Mouse (Mus musculus) small intestine, adult 2 months (tissue): ENCODE measurements around the gene Lypd4. TPM values are rescaled to one million over a fixed set of nuclear protein-coding genes. Genes with fewer than 3 reads are reported as not detected.
"Not testable (repeated sequence)": the region's sequence is repeated elsewhere in the genome, so short reads cannot be mapped to it uniquely, and the experiment has no call there.

Source experiments
- H3K27ac ChIP-seq: fragments of 200-500 bp; 2 replicates; pipeline ENCODE4 v1.5.1; 2012; ENCODE audit warnings: low read depth, low read length, control low read depth, inconsistent platforms; ENCODE audit not compliant: insufficient read depth
- H3K27me3 ChIP-seq: fragments of 200-500 bp; 2 replicates; pipeline ENCODE4 v1.6.1; 2012; ENCODE audit warnings: mild to moderate bottlenecking, moderate library complexity, low read length, inconsistent platforms; ENCODE audit not compliant: control insufficient read depth, insufficient read depth
- H3K36me3 ChIP-seq: fragments of 200-500 bp; 2 replicates; pipeline ENCODE4 v1.6.1; 2012; ENCODE audit warnings: mild to moderate bottlenecking, low read length, control low read depth, inconsistent platforms; ENCODE audit not compliant: control insufficient read depth, insufficient read depth
- H3K4me1 ChIP-seq: fragments of 200-500 bp; 2 replicates; pipeline ENCODE4 v1.6.1; 2012; ENCODE audit warnings: low read length, inconsistent platforms, mixed read lengths; ENCODE audit not compliant: control insufficient read depth, insufficient read depth, insufficient read length
- H3K4me3 ChIP-seq: fragments of 200-500 bp; 2 replicates; pipeline ENCODE4 v1.5.1; 2012; ENCODE audit warnings: low read depth, mild to moderate bottlenecking, control low read depth, inconsistent platforms, low read length, moderate library complexity
- CTCF ChIP-seq: fragments of 200-500 bp; IDR thresholded peaks from 2 replicates; pipeline ENCODE4 v1.5.1; 2012; ENCODE audit warnings: low read depth, mild to moderate bottlenecking, control low read depth, inconsistent platforms, low read length, moderate library complexity, mixed read lengths; ENCODE audit not compliant: insufficient replicate concordance, insufficient read length; ENCODE audit errors: extremely low read depth
- POLR2A ChIP-seq: fragments of 200-500 bp; IDR thresholded peaks from 2 replicates; pipeline ENCODE4 v1.6.1; 2012; ENCODE audit warnings: low read depth, mild to moderate bottlenecking, control low read depth, inconsistent platforms, low read length, moderate library complexity
- WGBS: fragments of 180-500 bp; shearing (Covaris S2); methylation state at CpG from one replicate; pipeline ENCODE4 v1.1.7; 2018; 5-methylcytosine and 5-hydroxymethylcytosine counted together
- polyA plus RNA-seq: library from polyadenylated mRNA; depleted of rRNA; stranded (reverse); fragments of >200 nt; gene quantifications from 2 replicates; pipeline ENCODE4 v1.2.3, GENCODE M21; 2012

The Lypd4 gene
- polyA plus RNA-seq, 1 experiment = not detected

GRCm38 (mm10) chr7:24845713-24846112 lies 24.0 kb downstream of the Lypd4 start:
- Histone ChIP-seq H3K27me3 (no peaks in the 10 kb centered on the region), H3K27ac (no peak overlapping the region), H3K4me3 (no peak overlapping the region), H3K4me1 (peaks cover under 1% of the 10 kb centered on the region; the same call in 1 of the 2 replicates), H3K36me3 (no peaks in the 10 kb centered on the region)
- TF ChIP-seq CTCF (no peak), POLR2A (no peak)
- 14% methylated on average over 6 of the region's 6 CpGs for WGBS

- WGBS = 82% methylated on average over 9 of the region's 9 CpGs
Observed at GRCm38 (mm10) chr7:24845181-24845580, 24.6 kb downstream of the Lypd4 start.

DNA sequence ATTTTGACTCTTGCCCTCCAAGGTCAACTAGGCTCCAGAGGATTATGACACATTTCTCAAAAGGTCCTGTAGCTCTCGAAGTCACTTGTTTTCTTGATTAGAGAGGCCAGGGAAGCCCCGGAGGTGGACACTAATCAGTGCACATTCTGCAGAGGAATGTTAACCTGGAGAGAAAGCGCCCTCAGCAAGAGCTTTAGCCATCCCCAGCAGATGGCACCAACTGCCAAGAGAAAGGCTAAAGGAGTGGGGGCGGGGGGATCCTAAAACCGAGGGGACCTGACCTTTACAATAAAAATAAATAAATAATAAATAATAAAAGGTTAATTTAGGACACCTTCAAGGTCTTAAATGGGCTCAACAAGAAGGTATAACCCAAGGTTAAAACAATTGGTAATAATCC lies 25.6 kb downstream of the Lypd4 start:
- no peak for TF ChIP-seq CTCF
- TF ChIP-seq POLR2A = no peak
- Histone ChIP-seq H3K4me1 (no peaks in the 10 kb centered on the region), H3K27me3 (no peaks in the 10 kb centered on the region), H3K27ac (no peak overlapping the region), H3K36me3 (no peaks in the 10 kb centered on the region), H3K4me3 (no peak overlapping the region)
- 33% methylated on average over 5 of the region's 5 CpGs for WGBS

More at GRCm38 (mm10) chr7:24845181-24845580, 24.6 kb downstream of the Lypd4 start:
- no peak overlapping the region for H3K4me3 ChIP-seq
- no peaks in the 10 kb centered on the region for H3K36me3 ChIP-seq
- no peaks in the 10 kb centered on the region for H3K4me1 ChIP-seq
- no peak overlapping the region for H3K27ac ChIP-seq
- TF ChIP-seq CTCF = no peak
- TF ChIP-seq POLR2A = no peak
- H3K27me3 ChIP-seq = no peaks in the 10 kb centered on the region

DNA sequence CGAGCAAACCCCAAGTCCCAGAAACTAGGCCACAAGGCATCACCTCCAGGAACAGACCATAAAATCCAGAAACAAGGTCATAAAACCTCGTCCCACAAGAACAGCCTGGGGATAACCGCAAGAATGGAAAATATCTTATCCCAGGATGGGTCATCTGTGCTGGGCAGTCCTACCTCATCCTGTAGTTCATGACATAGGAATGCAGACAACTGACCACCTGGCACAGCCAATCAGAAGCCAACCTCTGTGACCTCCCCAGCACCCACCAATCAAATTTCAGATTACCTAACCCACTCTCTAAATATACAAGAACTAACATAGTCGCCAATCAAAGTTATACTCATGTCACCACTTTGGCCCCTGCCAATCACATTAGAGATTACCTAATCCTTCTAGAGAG lies 28.7 kb downstream of the Lypd4 start:
- H3K4me1 ChIP-seq = no peaks in the 10 kb centered on the region
- no peak overlapping the region for H3K27ac ChIP-seq
- no peaks in the 10 kb centered on the region for H3K36me3 ChIP-seq
- 58% methylated on average over 4 of the region's 4 CpGs for WGBS
- H3K4me3 ChIP-seq = no peak overlapping the region
- TF ChIP-seq POLR2A (no peak), CTCF (no peak)
- no peaks in the 10 kb centered on the region for H3K27me3 ChIP-seq

- no peaks in the 10 kb centered on the region for H3K4me1 ChIP-seq
- TF ChIP-seq CTCF (no peak), POLR2A (no peak)
- no peak overlapping the region for H3K27ac ChIP-seq
- no peaks in the 10 kb centered on the region for H3K36me3 ChIP-seq
- 61% methylated on average over 3 of the region's 3 CpGs for WGBS
- no peak overlapping the region for H3K4me3 ChIP-seq
- no peaks in the 10 kb centered on the region for H3K27me3 ChIP-seq
Observed at GRCm38 (mm10) chr7:24840331-24840730, 29.4 kb downstream of the Lypd4 start.

- Histone ChIP-seq H3K27ac (peak overlapping the region; percentile 74; the same call in 1 of the 2 replicates), H3K4me3 (no peak overlapping the region), H3K36me3 (no peaks in the 10 kb centered on the region), H3K4me1 (no peaks in the 10 kb centered on the region), H3K27me3 (no peaks in the 10 kb centered on the region)
- WGBS = 67% methylated on average over 8 of the region's 8 CpGs
- TF ChIP-seq CTCF (no peak), POLR2A (no peak)
Observed at GRCm38 (mm10) chr7:24839410-24839808, 30.3 kb downstream of the Lypd4 start.

- peak overlapping the region; percentile 74 for H3K27ac ChIP-seq
- 52% methylated on average over 13 of the region's 13 CpGs for WGBS
- H3K27me3 ChIP-seq, H3K4me1 ChIP-seq, H3K36me3 ChIP-seq, H3K4me3 ChIP-seq: not testable (repeated sequence)
Observed at GRCm38 (mm10) chr7:24838732-24839409, 30.9 kb downstream of the Lypd4 start.

DNA sequence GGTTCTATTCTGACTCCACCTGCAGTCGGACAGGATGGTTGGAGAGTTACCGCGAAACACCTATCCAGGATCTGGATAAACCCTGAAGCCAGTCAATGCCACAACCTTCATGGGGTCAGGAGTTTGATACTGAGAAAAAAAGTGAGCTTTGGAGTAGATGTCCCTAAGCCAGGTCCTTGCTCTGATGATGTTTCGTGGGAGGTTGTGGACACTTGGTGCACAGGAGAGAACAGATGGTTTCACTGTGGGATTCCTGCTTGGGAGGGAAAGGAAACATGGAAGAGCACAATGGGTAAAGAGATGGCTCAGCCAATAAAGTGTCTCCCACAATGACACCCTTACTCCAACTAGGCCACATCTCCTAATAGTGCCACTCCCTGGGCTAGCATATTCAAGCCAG lies 42.6 kb downstream of the Lypd4 start:
- Histone ChIP-seq H3K4me3 (no peak overlapping the region), H3K27me3 (no peaks in the 10 kb centered on the region), H3K36me3 (no peaks in the 10 kb centered on the region), H3K27ac (no peak overlapping the region), H3K4me1 (no peaks in the 10 kb centered on the region)
- WGBS = 91% methylated on average over 4 of the region's 4 CpGs
- TF ChIP-seq CTCF (no peak), POLR2A (no peak)
